Mouse (Mus musculus) adrenal gland (tissue): ENCODE data around the gene Eif2b5.

ENCODE experiments used
- intact Hi-C: fragments of 180-260 bp; cut with DNase I; formaldehyde crosslinking; loops from one replicate; pipeline ENCODE4 v1.15.1; 2025

The Eif2b5 gene

GRCm38 (mm10) chr16:20535296-20536080 is 36.9 kb downstream of the Eif2b5 start, which contains the start of gene Ap2m1:
Gene Ap2m1 (plus strand): TSS chr16:20535478.
- intact Hi-C loops: loop anchor here (5.0 to 10.0 kb wide), 3 partner anchors 38 to 139 kb away; partner anchors contain the start of genes Alg3, Eef1akmt4, Eif2b5 and Gm49333

- intact Hi-C loops: loop anchor here (5.0 to 10.0 kb wide), 3 partner anchors 39 to 139 kb away; partner anchors contain the start of genes Alg3, Eef1akmt4, Eif2b5 and Gm49333
These were observed 37.6 kb downstream of the Eif2b5 start for GRCm38 (mm10) chr16:20536081-20536665.

GRCm38 (mm10) chr16:20537071-20537471 is 38.5 kb downstream of the Eif2b5 start:
- intact Hi-C loops: loop anchor here (5.0 to 10.0 kb wide), 3 partner anchors 40 to 138 kb away; partner anchors contain the start of genes Alg3, Eef1akmt4, Eif2b5 and Gm49333

DNA sequence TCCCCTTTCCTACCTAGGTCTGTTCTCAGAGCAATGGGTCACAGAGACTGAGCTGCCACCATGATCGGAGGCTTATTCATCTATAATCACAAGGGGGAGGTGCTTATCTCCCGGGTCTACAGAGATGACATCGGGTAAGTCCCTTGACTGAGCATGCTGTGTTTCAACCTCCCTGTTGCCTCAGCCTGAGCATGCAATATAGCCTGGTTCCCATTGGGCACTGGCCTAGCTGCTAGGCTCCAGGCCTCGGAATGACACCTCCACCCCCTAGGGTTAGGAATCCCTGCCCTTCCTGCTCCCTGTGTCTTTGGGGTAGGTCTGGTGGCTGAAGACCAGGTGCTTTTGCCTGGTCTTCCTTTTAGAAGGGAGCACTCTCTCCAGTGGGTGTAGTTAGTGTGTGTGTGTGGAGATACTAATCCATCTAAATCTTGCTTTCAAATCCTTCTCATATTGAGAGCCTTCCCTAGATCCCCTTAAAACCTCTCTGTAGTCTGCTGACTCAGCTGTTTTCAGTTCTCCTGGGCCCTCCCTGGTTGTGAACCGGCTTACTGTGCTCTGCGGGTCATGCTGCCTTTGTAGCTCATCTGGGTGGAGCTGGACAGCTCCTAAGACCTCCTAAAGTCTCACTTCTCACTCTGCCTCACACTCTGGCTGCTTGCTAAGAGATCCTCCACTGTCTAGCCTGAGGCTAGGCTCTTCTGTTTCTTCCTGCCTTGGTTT is 39.1 kb downstream of the Eif2b5 start:
- intact Hi-C loops: loop anchor here (5.0 to 10.0 kb wide), 3 partner anchors 40 to 137 kb away; partner anchors contain the start of genes Alg3, Eef1akmt4, Eif2b5 and Gm49333

- intact Hi-C loops: loop anchor here (5.0 to 10.0 kb wide), 3 partner anchors 42 to 135 kb away; partner anchors contain the start of genes Alg3, Eef1akmt4, Eif2b5 and Gm49333
These were observed 41.0 kb downstream of the Eif2b5 start for GRCm38 (mm10) chr16:20539649-20540048.

DNA sequence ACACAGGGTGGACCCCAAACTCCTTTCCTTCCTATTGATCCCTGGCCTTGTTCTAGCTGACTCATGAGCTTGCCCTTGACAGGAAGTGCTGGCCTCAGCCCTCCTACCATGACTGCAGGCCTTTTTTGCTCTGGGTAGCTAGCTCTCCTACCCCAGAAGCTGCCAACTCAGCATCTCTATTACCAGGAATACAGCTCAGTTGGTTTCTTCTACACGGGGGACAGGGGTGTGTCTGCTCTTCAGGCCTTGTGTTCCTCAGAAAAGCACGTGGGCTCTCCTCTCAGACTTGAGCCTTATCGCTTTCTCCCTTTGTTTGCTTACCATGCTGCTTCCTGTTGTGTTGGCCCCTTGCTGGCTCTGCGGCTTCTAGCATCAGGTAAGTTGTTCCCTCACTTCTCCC is 41.8 kb downstream of the Eif2b5 start:
- intact Hi-C loops: no loop called here

- intact Hi-C loops: no loop called here
These were observed 47.1 kb downstream of the Eif2b5 start for GRCm38 (mm10) chr16:20545696-20546095.

DNA sequence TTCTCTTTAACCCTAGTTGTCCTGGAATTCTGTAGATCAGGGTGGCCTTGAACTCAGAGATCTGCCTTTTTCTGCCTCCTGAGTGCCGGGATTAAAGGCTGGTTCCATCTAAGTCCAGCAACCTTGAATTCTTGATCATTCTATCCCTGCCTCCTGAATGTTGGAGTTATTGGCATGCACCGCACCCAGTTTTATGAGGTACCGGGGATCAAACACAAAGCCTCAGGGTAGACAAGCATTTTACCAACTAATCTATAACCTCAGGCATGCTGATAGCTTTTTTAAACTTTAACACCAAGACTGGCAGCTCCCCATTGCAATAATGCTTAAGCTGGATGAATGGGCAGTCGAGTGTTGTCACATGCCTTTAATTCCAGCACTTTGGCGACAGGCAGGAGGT is 48.8 kb downstream of the Eif2b5 start:
- intact Hi-C loops: no loop called here

GRCm38 (mm10) chr16:20548096-20548948 is 49.7 kb downstream of the Eif2b5 start, which contains the start of gene Abcf3:
Gene Abcf3 (plus strand): TSS chr16:20548577.
- intact Hi-C loops: no loop called here

GRCm38 (mm10) chr16:20549161-20549560 is 50.5 kb downstream of the Eif2b5 start:
- intact Hi-C loops: no loop called here

GRCm38 (mm10) chr16:20551691-20552090 is 53.1 kb downstream of the Eif2b5 start:
- intact Hi-C loops: no loop called here

- intact Hi-C loops: no loop called here
These were observed 54.0 kb downstream of the Eif2b5 start for GRCm38 (mm10) chr16:20552594-20552993.

- intact Hi-C loops: no loop called here
These were observed 56.4 kb downstream of the Eif2b5 start for GRCm38 (mm10) chr16:20555000-20555399.

- intact Hi-C loops: no loop called here
These were observed 58.8 kb downstream of the Eif2b5 start for GRCm38 (mm10) chr16:20557381-20557780.
